Mouse (Mus musculus) brown adipose tissue, adult 24 weeks (tissue): ENCODE measurements around the gene Cyb561d2. TPM values are rescaled to one million over a fixed set of nuclear protein-coding genes. Genes with fewer than 3 reads are reported as not detected.
A peak's percentile ranks its signal among the peaks of the same experiment; 100 is the strongest.

Experiments used
- H3K27ac ChIP-seq: fragments of 200-500 bp; replicated peaks from 2 replicates; pipeline ENCODE4 v1.5.1; 2012; ENCODE audit warnings: low read depth, mild to moderate bottlenecking, low read length
- H3K4me1 ChIP-seq: fragments of 200-500 bp; 2 replicates; pipeline ENCODE4 v1.6.1; 2012; ENCODE audit warnings: low read length, mixed read lengths; ENCODE audit not compliant: control insufficient read depth, insufficient read depth, insufficient read length
- H3K4me3 ChIP-seq: fragments of 200-500 bp; 2 replicates; pipeline ENCODE4 v1.5.1; 2012; ENCODE audit warnings: low read depth, mild to moderate bottlenecking, low read length, moderate library complexity; ENCODE audit not compliant: insufficient read depth
- polyA plus RNA-seq: library from polyadenylated mRNA; stranded (reverse); fragments of >200 nt; gene quantifications from 2 replicates; pipeline ENCODE4 v1.2.4, GENCODE M21; 2012; ENCODE audit not compliant: missing spikeins, insufficient read depth, insufficient read length

Gene Cyb561d2
- polyA plus RNA-seq, 1 experiment: 6.1 TPM

DNA sequence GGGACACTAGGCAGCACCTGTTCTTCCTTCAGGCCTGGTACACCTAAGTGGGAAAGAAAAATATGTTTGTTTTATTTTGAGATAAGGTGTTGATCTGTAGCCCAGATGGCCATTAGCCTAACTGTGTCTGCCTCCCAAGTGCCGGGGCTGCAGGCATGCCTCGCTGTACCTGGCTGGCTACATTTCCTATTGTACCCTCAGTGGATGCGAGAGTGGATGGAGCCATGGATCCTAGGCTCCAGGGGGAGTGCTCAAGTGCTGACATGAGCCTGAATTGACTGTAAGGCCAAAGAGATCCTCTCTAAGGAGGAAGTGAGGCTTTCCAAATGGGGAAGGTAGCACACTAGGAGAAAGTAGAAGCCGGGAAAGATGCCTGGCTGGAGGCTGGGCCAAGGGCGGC is 6.0 kb upstream of the Cyb561d2 start:
- H3K4me3 ChIP-seq: no peak overlapping the region
- H3K4me1 ChIP-seq: peaks cover 10% of the 10 kb centered on the region
- no peak overlapping the region for H3K27ac ChIP-seq

DNA sequence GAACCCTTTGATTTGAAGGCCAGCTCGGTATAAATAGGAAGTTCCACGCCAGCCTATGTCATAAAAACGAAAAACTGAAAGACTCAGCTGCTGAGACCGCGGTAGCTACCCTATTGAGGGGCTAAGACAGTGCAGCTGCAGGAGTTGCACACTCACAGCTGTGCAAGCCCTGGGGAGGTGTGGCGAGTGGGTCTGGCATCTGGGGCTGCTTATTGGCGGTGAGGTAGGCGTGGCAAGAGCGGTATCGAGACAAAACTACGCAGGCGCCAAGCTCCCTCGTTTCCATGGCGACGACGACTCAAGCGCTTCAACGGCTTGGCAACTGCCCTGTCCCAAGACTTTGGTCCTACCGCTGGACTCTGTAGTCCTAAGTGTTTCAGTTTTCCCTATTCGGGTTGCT is 5.0 kb upstream of the Cyb561d2 start, which contains the start of gene Zmynd10:
Gene Zmynd10 (plus strand): TSS at position 273 of the 400 bp plus-strand sequence.
- H3K27ac ChIP-seq: no peak within 1 kb of the TSS

DNA sequence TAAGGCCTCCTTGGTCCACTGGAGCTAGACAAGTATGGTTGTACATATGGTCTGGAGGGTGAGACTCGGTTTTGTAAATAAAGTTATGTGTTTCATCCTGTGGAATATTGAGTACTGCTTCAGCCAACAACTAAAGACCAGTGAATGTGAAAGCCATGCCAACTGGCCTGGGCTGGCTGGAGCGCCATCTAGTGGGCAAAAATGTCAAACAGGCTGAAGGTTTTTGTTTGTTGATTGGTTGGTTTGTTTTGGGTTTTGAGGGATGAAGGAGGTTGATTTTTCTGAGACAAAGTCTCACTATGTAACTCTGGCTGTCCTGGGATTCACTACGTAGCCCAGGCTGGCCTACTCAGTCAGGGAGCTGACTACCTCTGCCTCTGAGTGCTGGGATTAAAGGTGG is 3.6 kb upstream of the Cyb561d2 start:
- no peak overlapping the region for H3K4me3 ChIP-seq
- H3K4me1 ChIP-seq: peaks cover 5% of the 10 kb centered on the region; the same call in 1 of the 2 replicates
- H3K27ac ChIP-seq: no peak overlapping the region

More for the DNA sequence above, 5.0 kb upstream of the Cyb561d2 start, which contains the start of gene Zmynd10:
- Histone ChIP-seq H3K4me1 (peaks cover 13% of the 10 kb centered on the region; the same call in 1 of the 2 replicates), H3K4me3 (no peak within 1 kb of the TSS)

DNA sequence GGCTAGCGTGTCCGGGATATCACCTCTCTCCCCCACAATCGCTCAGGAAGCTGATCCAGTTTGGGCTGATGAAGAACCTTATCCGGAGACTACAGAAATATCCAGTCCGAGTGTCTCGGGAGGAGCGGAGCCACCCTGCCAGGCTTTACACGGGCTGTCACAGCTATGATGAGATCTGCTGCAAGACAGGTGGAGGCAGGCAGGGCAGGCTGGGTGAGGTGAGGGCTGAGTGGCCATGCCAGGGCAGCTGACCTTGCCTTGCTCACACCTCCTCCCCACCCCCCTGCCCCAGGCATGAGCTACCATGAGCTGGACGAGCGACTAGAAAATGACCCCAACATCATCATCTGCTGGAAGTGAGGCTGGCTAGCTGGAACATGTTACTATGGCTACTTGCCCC is 3.2 kb upstream of the Cyb561d2 start:
- Histone ChIP-seq H3K4me1 (peaks cover 5% of the 10 kb centered on the region; the same call in 1 of the 2 replicates), H3K27ac (no peak overlapping the region), H3K4me3 (no peak overlapping the region)

GRCm38 (mm10) chr9:107544729-107545128 is 2.7 kb upstream of the Cyb561d2 start:
- Histone ChIP-seq H3K4me3 (no peak overlapping the region), H3K27ac (no peak overlapping the region), H3K4me1 (peaks cover 5% of the 10 kb centered on the region; the same call in 1 of the 2 replicates)

GRCm38 (mm10) chr9:107544196-107544700 is 2.3 kb upstream of the Cyb561d2 start:
- Histone ChIP-seq H3K27ac (no peak overlapping the region), H3K4me1 (peaks cover 5% of the 10 kb centered on the region; the same call in 1 of the 2 replicates), H3K4me3 (no peak overlapping the region)

DNA sequence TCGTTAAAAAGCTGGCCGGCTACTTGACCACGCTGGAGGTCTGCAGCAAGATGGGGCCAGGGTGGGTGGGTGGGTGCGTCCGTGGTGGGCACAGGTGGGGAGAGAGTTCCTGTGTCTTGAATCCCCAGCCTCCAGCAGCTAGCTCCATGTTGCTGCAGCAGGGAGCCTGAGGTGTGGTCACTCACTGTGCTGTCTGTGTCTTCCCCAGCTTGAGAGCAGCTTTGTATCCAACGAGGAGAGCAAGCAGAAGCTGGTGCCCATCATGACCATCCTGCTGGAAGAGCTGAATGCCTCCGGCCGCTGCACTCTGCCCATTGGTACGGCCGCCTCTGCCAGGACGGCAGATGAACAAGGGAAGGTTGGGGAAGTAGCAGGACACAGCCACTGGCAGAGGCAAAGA is 1.3 kb upstream of the Cyb561d2 start:
- Histone ChIP-seq H3K4me1 (peaks cover 5% of the 10 kb centered on the region; the same call in 1 of the 2 replicates), H3K27ac (no peak overlapping the region), H3K4me3 (no peak overlapping the region)

DNA sequence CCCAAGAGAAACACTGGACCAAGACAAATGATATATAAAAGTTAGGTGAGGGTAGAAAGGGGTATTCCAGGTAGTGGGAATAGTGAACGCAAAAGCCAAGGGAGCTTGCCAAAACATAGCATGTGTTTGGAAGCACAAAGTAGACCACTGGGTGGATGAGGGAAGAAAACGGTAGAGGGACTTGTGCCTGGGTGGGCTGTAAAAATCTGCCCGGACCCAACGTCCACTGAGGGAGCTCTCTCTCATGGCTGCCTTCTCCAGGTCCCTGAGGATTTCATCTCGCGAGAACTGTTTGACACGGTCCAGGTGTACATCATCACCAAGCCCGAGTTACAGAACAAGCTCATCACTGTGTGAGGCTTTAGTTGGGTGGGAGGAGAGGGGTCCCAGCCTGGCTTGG is 728 bp upstream of the Cyb561d2 start:
- Histone ChIP-seq H3K4me1 (peaks cover 5% of the 10 kb centered on the region; the same call in 1 of the 2 replicates), H3K4me3 (peak overlapping the region; percentile 96), H3K27ac (no peak overlapping the region)

DNA sequence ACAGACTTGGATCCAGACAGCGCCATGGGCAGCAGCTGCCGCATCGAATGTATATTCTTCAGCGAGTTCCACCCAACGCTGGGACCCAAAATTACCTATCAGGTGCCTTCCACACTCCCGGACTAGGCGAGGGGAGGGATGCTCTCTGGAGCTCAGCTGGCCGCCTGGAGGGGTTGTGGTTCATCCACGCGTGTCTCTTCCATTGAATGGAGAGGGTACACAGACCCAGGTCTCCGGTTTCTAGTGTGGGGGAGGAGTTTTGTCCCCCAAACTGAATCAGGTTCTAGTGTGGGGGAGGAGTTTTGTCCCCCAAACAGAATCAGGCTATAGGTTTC is 326 bp upstream of the Cyb561d2 start:
- Histone ChIP-seq H3K27ac (peak overlapping the region; percentile 72), H3K4me1 (peaks cover 5% of the 10 kb centered on the region; the same call in 1 of the 2 replicates), H3K4me3 (peak overlapping the region; percentile 96)

DNA sequence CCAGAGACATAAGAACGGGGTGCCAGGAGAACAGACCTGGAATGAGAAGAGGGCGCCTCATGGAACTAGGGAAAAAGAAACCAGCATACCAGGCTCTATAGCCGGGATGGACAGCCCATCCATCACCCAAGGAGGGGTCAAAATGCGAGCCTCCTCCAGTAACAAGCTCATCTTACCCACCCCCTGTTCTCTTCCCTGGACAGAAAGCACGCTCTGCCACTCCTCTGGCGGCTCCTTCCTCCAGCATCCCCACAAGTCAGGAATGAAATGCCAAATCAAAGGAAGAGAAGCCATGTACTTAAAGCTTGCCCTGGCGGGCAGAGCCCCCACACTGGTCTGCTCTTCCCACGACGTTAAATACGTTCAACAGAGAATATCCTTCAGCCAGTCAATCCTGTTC is 988 bp downstream of the Cyb561d2 start:
- peaks cover 10% of the 10 kb centered on the region for H3K4me1 ChIP-seq
- peak overlapping the region; percentile 96 for H3K4me3 ChIP-seq
- H3K27ac ChIP-seq: no peak overlapping the region

- Histone ChIP-seq H3K4me3 (no peak overlapping the region), H3K4me1 (peaks cover 16% of the 10 kb centered on the region), H3K27ac (no peak overlapping the region)
These were observed 1.6 kb downstream of the Cyb561d2 start for GRCm38 (mm10) chr9:107540420-107540819.

DNA sequence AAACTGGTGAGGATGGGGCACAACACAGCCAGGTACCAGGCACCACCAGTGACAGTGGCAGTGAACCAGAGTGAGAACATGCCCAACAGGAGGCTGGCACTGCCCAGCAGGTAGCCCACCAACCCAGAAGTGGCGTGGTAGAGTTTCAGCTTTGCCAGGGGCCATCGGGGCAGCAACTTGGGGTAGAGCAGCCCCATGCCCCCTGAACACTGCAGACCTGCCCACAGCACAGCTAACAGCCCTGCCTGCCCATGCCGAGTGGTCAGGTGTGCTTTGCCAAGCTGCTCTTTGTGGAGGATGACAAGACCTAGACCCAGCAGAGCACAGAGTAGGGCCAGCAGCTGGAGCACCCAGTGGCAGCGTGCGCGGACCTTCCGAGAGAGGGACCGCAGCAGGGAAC is 2.1 kb downstream of the Cyb561d2 start:
- Histone ChIP-seq H3K4me3 (no peak overlapping the region), H3K4me1 (peaks cover 19% of the 10 kb centered on the region), H3K27ac (no peak overlapping the region)

DNA sequence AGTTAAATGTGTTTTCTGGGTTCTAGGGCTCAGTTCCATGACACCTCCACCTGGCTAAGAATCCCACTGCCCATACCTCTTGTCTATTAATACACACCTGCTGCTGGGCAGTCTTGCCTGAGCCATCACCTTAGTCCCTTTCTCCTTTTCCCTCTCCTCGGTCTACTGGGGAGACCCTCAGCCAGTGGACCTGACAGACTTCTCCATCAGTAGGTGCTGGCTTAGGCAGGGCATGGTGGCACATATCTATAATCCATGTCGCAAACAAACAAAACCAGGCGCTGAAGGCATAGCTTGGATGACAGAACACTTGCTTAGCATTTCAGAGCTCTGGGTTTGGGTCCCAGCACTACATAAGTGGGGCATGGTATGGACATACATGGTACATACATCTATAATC is 3.3 kb downstream of the Cyb561d2 start:
- H3K4me3 ChIP-seq: no peak overlapping the region
- H3K4me1 ChIP-seq: peaks cover 19% of the 10 kb centered on the region
- no peak overlapping the region for H3K27ac ChIP-seq

DNA sequence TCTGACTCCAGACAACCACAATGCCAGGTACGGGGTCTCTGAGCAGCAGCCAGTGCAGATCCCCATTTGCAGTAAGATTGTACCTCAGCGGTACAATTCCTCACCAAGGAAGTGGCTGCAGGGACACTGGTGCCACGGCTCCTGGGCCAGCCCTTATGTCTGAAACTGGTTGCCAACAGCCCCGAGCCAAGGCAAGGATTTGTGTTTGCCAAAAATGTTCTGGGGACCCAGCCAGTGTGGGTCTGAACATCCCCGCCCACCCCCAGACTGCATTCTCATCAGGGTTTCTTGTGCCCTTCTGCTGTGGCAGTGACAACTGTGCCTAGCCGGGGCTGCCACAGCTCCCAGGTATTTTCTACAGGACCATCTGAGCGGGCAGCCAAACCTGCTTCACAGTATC is 3.8 kb downstream of the Cyb561d2 start:
- Histone ChIP-seq H3K27ac (no peak overlapping the region), H3K4me3 (no peak overlapping the region), H3K4me1 (peaks cover 19% of the 10 kb centered on the region)

- H3K27ac ChIP-seq: peak overlapping the region; percentile 80
- H3K4me1 ChIP-seq: peaks cover 13% of the 10 kb centered on the region
- peak overlapping the region; percentile 90 for H3K4me3 ChIP-seq
These were observed 7.4 kb downstream of the Cyb561d2 start for GRCm38 (mm10) chr9:107534408-107535202.
